Mouse (Mus musculus) heart, postnatal 0 days (tissue): ENCODE results near the gene Ten1. TPM values are rescaled to one million over a fixed set of nuclear protein-coding genes. Genes with fewer than 3 reads are reported as not detected.

Experiments
- ATAC-seq: fragments of 200-750 bp; cut with Nextera tagmentation; 2 replicates; pipeline ENCODE4 v1.8.0; 2017; ENCODE audit warnings: low read depth, moderate number of reproducible peaks, moderate library complexity; ENCODE audit not compliant: insufficient read depth
- DNase-seq: peaks from one replicate; pipeline ENCODE4 v3.0.0-alpha.2; 2016; ENCODE audit warnings: low spot score
- H3K27ac ChIP-seq: fragments of 300-500 bp; sonication (generic); 2 replicates; pipeline ENCODE4 v1.5.1; 2014; ENCODE audit warnings: low read depth, mild to moderate bottlenecking
- H3K27me3 ChIP-seq: fragments of 300-500 bp; sonication (generic); 2 replicates; pipeline ENCODE4 v1.6.1; 2014; ENCODE audit warnings: low read length, mixed read lengths; ENCODE audit not compliant: control insufficient read depth, insufficient read depth
- H3K36me3 ChIP-seq: fragments of 300-500 bp; sonication (generic); replicated peaks from 2 replicates; pipeline ENCODE4 v1.6.1; 2014; ENCODE audit warnings: low read length, mixed read lengths; ENCODE audit not compliant: control insufficient read depth, insufficient read depth
- H3K4me1 ChIP-seq: fragments of 300-500 bp; sonication (generic); 2 replicates; pipeline ENCODE4 v1.6.1; 2014; ENCODE audit warnings: antibody characterized with exemption; ENCODE audit not compliant: control insufficient read depth, insufficient read depth
- H3K4me2 ChIP-seq: fragments of 300-500 bp; sonication (generic); 2 replicates; pipeline ENCODE4 v1.6.1; 2014; ENCODE audit warnings: low read depth, mild to moderate bottlenecking, low read length, moderate library complexity
- H3K4me3 ChIP-seq: fragments of 300-500 bp; sonication (generic); 2 replicates; pipeline ENCODE4 v1.5.1; 2014; ENCODE audit warnings: low read depth, low read length
- H3K9ac ChIP-seq: fragments of 300-500 bp; sonication (generic); replicated peaks from 2 replicates; pipeline ENCODE4 v1.6.1; 2014; ENCODE audit warnings: low read depth, low read length, mixed read lengths
- H3K9me3 ChIP-seq: fragments of 300-500 bp; sonication (generic); replicated peaks from 2 replicates; pipeline ENCODE4 v1.6.1; 2016; ENCODE audit warnings: low read length; ENCODE audit not compliant: control insufficient read depth
- CTCF ChIP-seq: IDR thresholded peaks from 2 replicates; pipeline ENCODE4 v1.5.1; 2016; ENCODE audit warnings: antibody characterized with exemption, control low read depth, low read depth
- EP300 ChIP-seq: IDR thresholded peaks from 2 replicates; pipeline ENCODE4 v1.6.1; 2016; ENCODE audit warnings: antibody characterized with exemption, low read depth
- WGBS: fragments of 180-500 bp; shearing (Covaris S2); extraction: QIAGEN DNeasy Blood & Tissue Kit; methylation state at CpG from one replicate; pipeline ENCODE4 v1.1.7; 2014; 5-methylcytosine and 5-hydroxymethylcytosine counted together
- polyA plus RNA-seq: library from polyadenylated mRNA; unstranded; fragments of >200 nt; fragmentation: Nextera tagmentation; extraction: Ambion mirVana; gene quantifications from 2 replicates; pipeline ENCODE4 v1.2.1, GENCODE M21; 2015
- total RNA-seq: library from RNA; depleted of rRNA; stranded (reverse); fragments of >200 nt; gene quantifications from 2 replicates; pipeline ENCODE4 v1.2.3, GENCODE M21; 2014; ENCODE audit warnings: low replicate concordance

Gene Ten1
- total and polyA plus RNA-seq, 2 experiments from 2014 or later: 58.4 to 68.2 TPM

GRCm38 (mm10) chr11:116222740-116223059 lies 24.0 kb downstream of the Ten1 start:
- H3K4me1 ChIP-seq: peaks cover 23% of the 10 kb centered on the region
- H3K4me2 ChIP-seq: peak overlapping the region; percentile 67
- WGBS: 12% methylated on average over 23 of the region's 23 CpGs
- H3K36me3 ChIP-seq: no peaks in the 10 kb centered on the region
- no peak for TF ChIP-seq CTCF
- no peak for TF ChIP-seq EP300
- DNase-seq (no peak), ATAC-seq (no peak)
- H3K9ac ChIP-seq: peak overlapping the region; percentile 37; the same call in 1 of the 2 replicates
- H3K4me3 ChIP-seq: peak overlapping the region; percentile 47
- peaks cover 43% of the 10 kb centered on the region for H3K27me3 ChIP-seq
- 0 out of 2 replicates have a peak, but pooled peaks cover 4% of the 10 kb centered on the region for H3K9me3 ChIP-seq
- no peak overlapping the region for H3K27ac ChIP-seq

DNA sequence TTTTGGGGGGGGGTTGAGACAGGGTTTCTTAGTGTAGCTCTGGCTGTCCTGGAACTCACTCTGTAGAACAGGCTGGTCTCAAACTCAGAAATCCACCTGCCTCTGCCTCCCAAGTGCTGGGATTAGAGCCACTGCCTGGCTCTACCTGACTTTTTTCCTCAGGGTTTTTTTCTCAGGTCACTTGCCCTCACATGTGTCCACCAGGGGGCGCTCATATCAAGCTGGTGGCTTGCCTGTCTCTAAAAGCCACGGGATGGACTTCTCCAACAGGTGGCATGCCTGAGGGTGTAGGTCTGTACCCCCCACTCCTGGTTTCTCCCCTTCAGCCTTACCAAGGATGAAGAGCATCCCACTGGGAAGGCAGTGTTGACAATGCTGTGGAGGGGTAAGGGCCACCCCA lies 27.8 kb downstream of the Ten1 start:
- Histone ChIP-seq H3K36me3 (no peaks in the 10 kb centered on the region), H3K4me2 (no peak overlapping the region), H3K9ac (no peak overlapping the region), H3K4me3 (no peak overlapping the region), H3K27me3 (peaks cover 34% of the 10 kb centered on the region), H3K4me1 (peaks cover 5% of the 10 kb centered on the region; the same call in 1 of the 2 replicates), H3K27ac (no peak overlapping the region), H3K9me3 (0 out of 2 replicates have a peak, but pooled peaks cover 4% of the 10 kb centered on the region)
- TF ChIP-seq CTCF (peak; percentile 89), EP300 (no peak)
- DNase-seq (peak; percentile 56), ATAC-seq (no peak)
- 0% methylated on average over 2 of the region's 2 CpGs for WGBS

DNA sequence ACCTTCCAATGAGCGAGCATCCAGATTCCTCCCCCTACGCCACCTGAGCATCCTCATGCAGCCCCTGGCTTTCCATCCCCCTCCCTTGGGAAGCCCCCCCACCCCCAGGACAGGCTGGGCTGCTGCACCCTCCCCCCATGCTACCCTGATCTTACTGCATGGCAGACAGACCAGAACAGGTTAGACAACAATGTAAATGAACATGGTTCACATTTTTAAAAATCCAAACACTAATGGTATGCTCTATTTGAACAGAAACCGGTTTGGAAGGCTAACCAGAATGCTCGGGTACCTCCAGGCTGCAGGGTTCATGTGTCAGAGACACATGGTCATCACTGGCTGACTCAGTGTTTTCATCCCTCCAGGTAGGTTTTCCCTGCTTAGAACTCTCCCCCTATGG lies 30.0 kb downstream of the Ten1 start:
- Histone ChIP-seq H3K27ac (no peak overlapping the region), H3K9me3 (no peaks in the 10 kb centered on the region), H3K9ac (no peak overlapping the region), H3K4me1 (no peaks in the 10 kb centered on the region), H3K36me3 (no peaks in the 10 kb centered on the region), H3K4me3 (no peak overlapping the region), H3K4me2 (no peak overlapping the region), H3K27me3 (peaks cover 16% of the 10 kb centered on the region)
- DNase-seq (no peak), ATAC-seq (no peak)
- 76% methylated on average over 4 of the region's 4 CpGs for WGBS
- TF ChIP-seq CTCF (no peak), EP300 (no peak)

DNA sequence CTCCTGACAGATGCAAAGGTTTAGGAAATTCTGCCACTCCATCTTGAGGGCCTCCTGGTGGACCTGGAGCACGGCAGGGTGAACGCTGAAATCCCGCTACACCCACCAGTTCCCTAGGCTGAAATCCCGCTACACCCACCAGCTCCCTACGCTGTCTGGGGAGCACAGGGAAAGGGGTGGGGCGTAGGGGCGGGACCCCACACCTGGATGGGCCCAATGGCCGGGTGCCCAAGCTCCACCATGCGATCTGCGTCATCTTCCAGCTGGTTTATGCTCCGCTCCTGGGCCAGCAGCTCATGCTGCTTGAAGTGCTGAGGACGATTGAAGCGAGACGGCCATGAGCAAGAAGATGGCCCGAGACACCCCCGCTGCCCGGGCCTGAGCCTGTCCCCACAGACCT lies 33.8 kb downstream of the Ten1 start:
- Histone ChIP-seq H3K9ac (no peak overlapping the region), H3K4me2 (peak overlapping the region; percentile 12; the same call in 1 of the 2 replicates), H3K27ac (no peak overlapping the region), H3K4me1 (no peaks in the 10 kb centered on the region), H3K27me3 (peaks cover 18% of the 10 kb centered on the region), H3K9me3 (no peaks in the 10 kb centered on the region), H3K4me3 (no peak overlapping the region), H3K36me3 (no peaks in the 10 kb centered on the region)
- no peak for TF ChIP-seq CTCF
- DNase-seq (no peak), ATAC-seq (no peak)
- WGBS: 24% methylated on average over 16 of the region's 17 CpGs

- no peaks in the 10 kb centered on the region for H3K36me3 ChIP-seq
- DNase-seq (no peak), ATAC-seq (no peak)
- H3K27me3 ChIP-seq: peaks cover 24% of the 10 kb centered on the region
- H3K9me3 ChIP-seq: no peaks in the 10 kb centered on the region
- no peaks in the 10 kb centered on the region for H3K4me1 ChIP-seq
- 80% methylated on average over 8 of the region's 8 CpGs for WGBS
- no peak overlapping the region for H3K4me3 ChIP-seq
- TF ChIP-seq EP300: no peak
- TF ChIP-seq CTCF: no peak
- H3K27ac ChIP-seq: no peak overlapping the region
- H3K4me2 ChIP-seq: no peak overlapping the region
- no peak overlapping the region for H3K9ac ChIP-seq
Measured at GRCm38 (mm10) chr11:116234901-116235300, 36.2 kb downstream of the Ten1 start.

- H3K27ac ChIP-seq: no peak within 1 kb of the TSS
- H3K9me3 ChIP-seq: no peaks in the 10 kb centered on the region
- peak; percentile 49 for ATAC-seq
- WGBS: 15% methylated on average over 31 of the region's 31 CpGs
- no peak for DNase-seq
- no peak within 1 kb of the TSS for H3K9ac ChIP-seq
- no peaks in the 10 kb centered on the region for H3K4me1 ChIP-seq
- peak within 1 kb of the TSS; percentile 42 for H3K4me2 ChIP-seq
- H3K4me3 ChIP-seq: peak within 1 kb of the TSS; percentile 17
- peaks cover 19% of the 10 kb centered on the region for H3K27me3 ChIP-seq
- TF ChIP-seq EP300 (no peak), CTCF (no peak)
- H3K36me3 ChIP-seq: no peaks in the 10 kb centered on the region
Measured at GRCm38 (mm10) chr11:116237742-116238395, 39.2 kb downstream of the Ten1 start, which contains the start of gene Evpl. TSS of gene Evpl (minus strand) at chr11:116238077.
